Mouse (Mus musculus): ENCODE results near the gene Enah. TPM values are rescaled to one million over a fixed set of nuclear protein-coding genes. Genes with fewer than 3 reads are reported as not detected.

The Enah gene
- polyA plus RNA-seq, 1 experiment from 2014 or later: 7.6 TPM

Other genes with a start within 250 kb of the Enah start
- gene Lbr, start 176.9 kb downstream of the Enah start, polyA plus RNA-seq (2014; fragmentation: Nextera tagmentation; extraction: Ambion mirVana): 229 and 276 TPM in 2 replicates
- gene Srp9, start 104.7 kb upstream of the Enah start, polyA plus RNA-seq (2014; fragmentation: Nextera tagmentation; extraction: Ambion mirVana): 147 and 160 TPM in 2 replicates
- gene Vmn1r1, start 144.5 kb upstream of the Enah start, polyA plus RNA-seq (2014; fragmentation: Nextera tagmentation; extraction: Ambion mirVana): not detected in 2 replicates